Mouse (Mus musculus): ENCODE measurements around the gene Anks1b. TPM values are rescaled to one million over a fixed set of nuclear protein-coding genes. Genes with fewer than 3 reads are reported as not detected.
A peak's percentile ranks its signal among the peaks of the same experiment; 100 is the strongest.

The Anks1b gene
- polyA plus RNA-seq, 1 experiment from 2014 or later: 9.7 TPM

GRCm38 (mm10) chr10:90947608-90948373 lies 1074.5 kb downstream of the Anks1b start:
- Histone ChIP-seq H3K36me3 (ENCODE audit: control insufficient read depth, insufficient read depth, low read length) (no peaks in the 10 kb centered on the region; the same call in 1 of the 2 replicates), H3K27ac (ENCODE audit: low read depth, low read length) (no peak overlapping the region), H3K4me3 (ENCODE audit: low read depth, low read length) (no peak overlapping the region), H3K4me2 (ENCODE audit: low read depth) (no peak overlapping the region), H3K4me1 (ENCODE audit: control insufficient read depth, insufficient read depth, low read length) (no peaks in the 10 kb centered on the region), H3K9me3 (ENCODE audit: control insufficient read depth, low read length) (no peaks in the 10 kb centered on the region), H3K27me3 (ENCODE audit: control insufficient read depth, insufficient read depth, low read length) (no peaks in the 10 kb centered on the region), H3K9ac (ENCODE audit: low read length) (no peak overlapping the region)
- DNase-seq (ENCODE audit: low spot score) (no peak), ATAC-seq (ENCODE audit: insufficient read depth, low FRiP score, low TSS enrichment) (no peak)
- WGBS: 93% methylated on average over 18 of the region's 18 CpGs

- no peaks in the 10 kb centered on the region for H3K27me3 ChIP-seq (ENCODE audit: control insufficient read depth, insufficient read depth, low read length)
- no peak overlapping the region for H3K4me3 ChIP-seq (ENCODE audit: low read depth, low read length)
- H3K36me3 ChIP-seq (ENCODE audit: control insufficient read depth, insufficient read depth, low read length): no peaks in the 10 kb centered on the region
- no peaks in the 10 kb centered on the region for H3K9me3 ChIP-seq (ENCODE audit: control insufficient read depth, low read length)
- no peak for DNase-seq (ENCODE audit: low spot score)
- ATAC-seq (ENCODE audit: insufficient read depth, low FRiP score, low TSS enrichment): no peak
- no peak overlapping the region for H3K27ac ChIP-seq (ENCODE audit: low read depth, low read length)
- H3K9ac ChIP-seq (ENCODE audit: low read length): no peak overlapping the region
- 89% methylated on average over 15 of the region's 15 CpGs for WGBS
- no peak overlapping the region for H3K4me2 ChIP-seq (ENCODE audit: low read depth)
- H3K4me1 ChIP-seq (ENCODE audit: control insufficient read depth, insufficient read depth, low read length): no peaks in the 10 kb centered on the region
Observed at GRCm38 (mm10) chr10:90953103-90953709, 1079.9 kb downstream of the Anks1b start.

GRCm38 (mm10) chr10:90953821-90954220 lies 1080.5 kb downstream of the Anks1b start:
- ATAC-seq (ENCODE audit: insufficient read depth, low FRiP score, low TSS enrichment) (no peak), DNase-seq (ENCODE audit: low spot score) (no peak)
- Histone ChIP-seq H3K27me3 (ENCODE audit: control insufficient read depth, insufficient read depth, low read length) (no peaks in the 10 kb centered on the region), H3K36me3 (ENCODE audit: control insufficient read depth, insufficient read depth, low read length) (no peaks in the 10 kb centered on the region), H3K9ac (ENCODE audit: low read length) (no peak overlapping the region), H3K4me3 (ENCODE audit: low read depth, low read length) (no peak overlapping the region), H3K4me1 (ENCODE audit: control insufficient read depth, insufficient read depth, low read length) (no peaks in the 10 kb centered on the region), H3K9me3 (ENCODE audit: control insufficient read depth, low read length) (no peaks in the 10 kb centered on the region), H3K27ac (ENCODE audit: low read depth, low read length) (no peak overlapping the region), H3K4me2 (ENCODE audit: low read depth) (no peak overlapping the region)
- 82% methylated on average over 6 of the region's 6 CpGs for WGBS

GRCm38 (mm10) chr10:90960374-90960773 lies 1087.1 kb downstream of the Anks1b start:
- H3K36me3 ChIP-seq (ENCODE audit: control insufficient read depth, insufficient read depth, low read length): no peaks in the 10 kb centered on the region
- H3K4me1 ChIP-seq (ENCODE audit: control insufficient read depth, insufficient read depth, low read length): no peaks in the 10 kb centered on the region
- DNase-seq (ENCODE audit: low spot score): no peak
- no peak overlapping the region for H3K4me3 ChIP-seq (ENCODE audit: low read depth, low read length)
- WGBS: 76% methylated on average over 7 of the region's 7 CpGs
- H3K9me3 ChIP-seq (ENCODE audit: control insufficient read depth, low read length): no peaks in the 10 kb centered on the region
- no peak overlapping the region for H3K27ac ChIP-seq (ENCODE audit: low read depth, low read length)
- no peak overlapping the region for H3K4me2 ChIP-seq (ENCODE audit: low read depth)
- H3K27me3 ChIP-seq (ENCODE audit: control insufficient read depth, insufficient read depth, low read length): no peaks in the 10 kb centered on the region
- no peak for ATAC-seq (ENCODE audit: insufficient read depth, low FRiP score, low TSS enrichment)
- no peak overlapping the region for H3K9ac ChIP-seq (ENCODE audit: low read length)

GRCm38 (mm10) chr10:90964511-90964910 lies 1091.2 kb downstream of the Anks1b start:
- Histone ChIP-seq H3K9me3 (ENCODE audit: control insufficient read depth, low read length) (no peaks in the 10 kb centered on the region), H3K27ac (ENCODE audit: low read depth, low read length) (no peak overlapping the region), H3K4me2 (ENCODE audit: low read depth) (no peak overlapping the region), H3K9ac (ENCODE audit: low read length) (no peak overlapping the region), H3K4me3 (ENCODE audit: low read depth, low read length) (no peak overlapping the region), H3K36me3 (ENCODE audit: control insufficient read depth, insufficient read depth, low read length) (no peaks in the 10 kb centered on the region), H3K27me3 (ENCODE audit: control insufficient read depth, insufficient read depth, low read length) (peaks cover 28% of the 10 kb centered on the region), H3K4me1 (ENCODE audit: control insufficient read depth, insufficient read depth, low read length) (no peaks in the 10 kb centered on the region; the same call in 1 of the 2 replicates)
- ATAC-seq (ENCODE audit: insufficient read depth, low FRiP score, low TSS enrichment): no peak
- DNase-seq (ENCODE audit: low spot score): no peak
- WGBS: 31% methylated on average over 9 of the region's 9 CpGs

GRCm38 (mm10) chr10:90965671-90966315 lies 1092.5 kb downstream of the Anks1b start:
- Histone ChIP-seq H3K9me3 (ENCODE audit: control insufficient read depth, low read length) (no peaks in the 10 kb centered on the region), H3K4me1 (ENCODE audit: control insufficient read depth, insufficient read depth, low read length) (no peaks in the 10 kb centered on the region; the same call in 1 of the 2 replicates), H3K4me3 (ENCODE audit: low read depth, low read length) (no peak overlapping the region), H3K27ac (ENCODE audit: low read depth, low read length) (no peak overlapping the region), H3K9ac (ENCODE audit: low read length) (no peak overlapping the region), H3K27me3 (ENCODE audit: control insufficient read depth, insufficient read depth, low read length) (peaks cover 33% of the 10 kb centered on the region), H3K36me3 (ENCODE audit: control insufficient read depth, insufficient read depth, low read length) (no peaks in the 10 kb centered on the region), H3K4me2 (ENCODE audit: low read depth) (no peak overlapping the region)
- ATAC-seq (ENCODE audit: insufficient read depth, low FRiP score, low TSS enrichment) (no peak), DNase-seq (ENCODE audit: low spot score) (no peak)
- WGBS: 61% methylated on average over 14 of the region's 14 CpGs

GRCm38 (mm10) chr10:90966821-90967220 lies 1093.5 kb downstream of the Anks1b start:
- no peak for DNase-seq (ENCODE audit: low spot score)

GRCm38 (mm10) chr10:90968247-90968646 lies 1094.9 kb downstream of the Anks1b start:
- DNase-seq (ENCODE audit: low spot score): no peak
- Histone ChIP-seq H3K9ac (ENCODE audit: low read length) (no peak overlapping the region), H3K4me1 (ENCODE audit: control insufficient read depth, insufficient read depth, low read length) (no peaks in the 10 kb centered on the region; the same call in 1 of the 2 replicates), H3K9me3 (ENCODE audit: control insufficient read depth, low read length) (no peaks in the 10 kb centered on the region), H3K27ac (ENCODE audit: low read depth, low read length) (no peak overlapping the region), H3K27me3 (ENCODE audit: control insufficient read depth, insufficient read depth, low read length) (peaks cover 33% of the 10 kb centered on the region), H3K4me3 (ENCODE audit: low read depth, low read length) (no peak overlapping the region), H3K4me2 (ENCODE audit: low read depth) (no peak overlapping the region), H3K36me3 (ENCODE audit: control insufficient read depth, insufficient read depth, low read length) (no peaks in the 10 kb centered on the region)
- no peak for ATAC-seq (ENCODE audit: insufficient read depth, low FRiP score, low TSS enrichment)
- 92% methylated on average over 10 of the region's 10 CpGs for WGBS

More at GRCm38 (mm10) chr10:90966821-90967220, 1093.5 kb downstream of the Anks1b start:
- Histone ChIP-seq H3K27ac (ENCODE audit: low read depth, low read length) (no peak overlapping the region), H3K9ac (ENCODE audit: low read length) (no peak overlapping the region), H3K4me2 (ENCODE audit: low read depth) (0 out of 2 replicates have a peak overlapping the region, but pooled peaks have one; percentile 12), H3K27me3 (ENCODE audit: control insufficient read depth, insufficient read depth, low read length) (peaks cover 33% of the 10 kb centered on the region), H3K4me1 (ENCODE audit: control insufficient read depth, insufficient read depth, low read length) (no peaks in the 10 kb centered on the region; the same call in 1 of the 2 replicates), H3K36me3 (ENCODE audit: control insufficient read depth, insufficient read depth, low read length) (no peaks in the 10 kb centered on the region), H3K4me3 (ENCODE audit: low read depth, low read length) (no peak overlapping the region), H3K9me3 (ENCODE audit: control insufficient read depth, low read length) (no peaks in the 10 kb centered on the region)
- WGBS: 10% methylated on average over 9 of the region's 9 CpGs
- no peak for ATAC-seq (ENCODE audit: insufficient read depth, low FRiP score, low TSS enrichment)

Data from neural tube, embryonic 11.5 days (tissue).